Mouse (Mus musculus): ENCODE data around the gene Ergic1. TPM values are rescaled to one million over a fixed set of nuclear protein-coding genes. Genes with fewer than 3 reads are reported as not detected.

Gene Ergic1
- polyA plus RNA-seq, 1 experiment from 2014 or later: 97.3 TPM

DNA sequence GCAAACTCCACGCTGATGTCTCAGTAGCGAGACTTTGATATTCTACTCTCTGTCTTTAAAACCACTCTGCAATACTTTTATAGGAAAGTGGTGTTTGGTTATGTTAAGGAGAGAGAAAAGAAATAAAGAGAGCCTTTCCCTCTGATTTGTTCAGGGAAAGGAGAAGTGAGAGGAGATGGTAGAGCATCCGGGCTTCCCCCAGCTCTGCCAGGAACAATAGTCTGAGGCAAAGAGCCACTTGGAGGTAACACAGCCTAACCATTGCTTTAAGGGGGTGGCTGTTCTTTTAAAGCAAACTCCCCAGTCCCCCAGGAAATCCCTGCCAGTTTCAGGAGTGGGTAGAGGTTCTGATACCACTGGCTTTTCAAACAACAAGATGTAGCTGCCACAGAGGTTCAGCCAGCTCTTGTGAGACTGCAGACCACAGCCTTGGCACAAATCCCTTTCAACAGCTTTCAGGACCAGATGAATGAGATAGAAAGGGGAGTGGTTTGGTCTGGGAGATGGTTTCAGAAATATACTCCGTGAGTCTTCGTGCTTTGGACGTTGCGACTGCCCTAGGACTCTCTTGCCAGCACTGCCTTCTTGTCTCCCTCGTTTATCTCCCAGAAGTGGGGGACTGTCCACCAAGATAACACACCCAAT is 16.8 kb upstream of the Ergic1 start:
- peaks cover 27% of the 10 kb centered on the region for H3K4me1 ChIP-seq
- no peaks in the 10 kb centered on the region for H3K36me3 ChIP-seq
- no peak overlapping the region for H3K4me2 ChIP-seq
- no peak overlapping the region for H3K9ac ChIP-seq
- H3K4me3 ChIP-seq: no peak overlapping the region
- ATAC-seq (ENCODE audit: borderline replicate concordance, extremely low read depth, low FRiP score, low TSS enrichment): no peak
- 48% methylated on average over 8 of the region's 8 CpGs for WGBS
- H3K27me3 ChIP-seq: no peaks in the 10 kb centered on the region
- H3K9me3 ChIP-seq: no peaks in the 10 kb centered on the region
- peak overlapping the region; percentile 53 for H3K27ac ChIP-seq

DNA sequence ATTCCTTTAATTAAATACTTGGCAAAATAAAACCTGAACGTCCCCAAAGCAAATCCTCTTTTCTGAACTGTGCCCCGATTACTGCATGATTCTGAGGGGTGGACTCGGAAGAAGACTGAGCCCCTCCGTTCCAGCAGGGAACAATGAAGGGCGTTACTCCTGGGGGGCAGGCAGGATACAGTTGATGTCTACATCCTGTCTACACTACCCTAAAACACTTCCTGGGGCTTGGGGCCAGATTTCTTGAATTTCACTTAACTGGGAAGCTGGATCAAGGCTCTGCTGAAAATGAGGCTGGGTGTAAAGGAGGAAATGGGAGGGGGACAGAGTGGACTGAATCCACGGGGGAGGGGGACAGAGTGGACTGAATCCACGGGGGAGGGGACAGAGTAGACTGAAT is 13.5 kb upstream of the Ergic1 start:
- Histone ChIP-seq H3K27me3 (no peaks in the 10 kb centered on the region), H3K4me3 (no peak overlapping the region), H3K9me3 (no peaks in the 10 kb centered on the region), H3K36me3 (no peaks in the 10 kb centered on the region), H3K4me1 (peaks cover 26% of the 10 kb centered on the region), H3K4me2 (peak overlapping the region; percentile 10; the same call in 1 of the 2 replicates), H3K9ac (no peak overlapping the region), H3K27ac (peak overlapping the region; percentile 61)
- peak; percentile 66; the same call in 1 of the 2 replicates for ATAC-seq (ENCODE audit: borderline replicate concordance, extremely low read depth, low FRiP score, low TSS enrichment)
- WGBS: 20% methylated on average over 7 of the region's 7 CpGs

DNA sequence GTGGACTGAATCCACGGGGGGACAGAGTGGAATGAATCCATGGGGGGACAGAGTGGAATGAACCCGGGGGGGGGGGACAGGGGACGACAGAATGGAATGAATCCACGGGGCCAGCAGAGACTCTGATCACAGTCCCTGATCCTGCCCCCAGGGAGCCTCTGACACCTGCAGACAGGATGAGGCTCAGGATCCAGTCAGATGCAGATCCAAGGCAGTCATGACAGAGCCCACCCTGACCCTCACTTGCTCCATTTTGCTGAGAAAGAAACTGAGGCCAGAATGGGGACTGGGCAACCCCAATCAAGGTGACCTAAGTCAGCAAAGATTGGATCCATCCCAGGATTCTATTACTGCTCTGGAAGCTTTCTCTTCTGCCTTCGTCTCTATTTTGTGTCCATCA is 12.7 kb upstream of the Ergic1 start:
- H3K27ac ChIP-seq: peak overlapping the region; percentile 57
- H3K4me3 ChIP-seq: no peak overlapping the region
- H3K27me3 ChIP-seq: no peaks in the 10 kb centered on the region
- H3K4me1 ChIP-seq: peaks cover 26% of the 10 kb centered on the region
- H3K4me2 ChIP-seq: no peak overlapping the region
- no peaks in the 10 kb centered on the region for H3K9me3 ChIP-seq
- H3K9ac ChIP-seq: no peak overlapping the region
- ATAC-seq (ENCODE audit: borderline replicate concordance, extremely low read depth, low FRiP score, low TSS enrichment): peak; percentile 23; the same call in 1 of the 2 replicates
- WGBS: 11% methylated on average over 5 of the region's 5 CpGs
- H3K36me3 ChIP-seq: no peaks in the 10 kb centered on the region

DNA sequence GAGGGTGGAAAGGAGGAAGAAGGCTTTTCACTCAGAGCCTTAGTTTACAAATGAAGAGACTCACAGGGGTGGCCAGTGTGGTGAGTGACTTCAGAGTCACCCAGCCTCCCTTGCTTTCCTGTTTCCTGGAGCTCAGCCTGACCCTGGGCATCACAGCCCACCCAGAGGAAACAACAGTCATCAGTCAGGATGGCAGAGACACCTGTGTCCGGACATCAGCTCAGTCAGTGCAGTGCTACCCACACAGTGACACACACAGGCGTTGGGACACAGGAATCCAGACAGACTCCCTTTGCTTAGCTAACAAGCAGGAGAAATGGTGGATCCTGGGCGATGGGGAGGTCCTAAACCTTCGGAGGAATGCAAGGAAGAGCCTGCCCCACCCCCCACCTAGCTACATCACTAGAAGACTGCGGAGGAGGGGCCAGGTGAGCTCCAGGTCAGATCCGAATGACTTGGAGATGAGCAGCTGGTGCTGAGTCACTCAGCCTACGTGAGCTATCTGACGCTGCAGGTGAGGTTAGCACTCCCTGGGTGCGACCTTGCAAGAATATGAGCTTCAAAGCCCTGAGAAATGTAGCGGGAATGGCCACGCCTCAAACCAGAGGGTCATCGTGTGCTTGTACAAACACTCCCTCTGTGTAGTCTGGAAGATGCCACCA is 12.0 kb upstream of the Ergic1 start:
- 7% methylated on average over 12 of the region's 12 CpGs for WGBS
- Histone ChIP-seq H3K4me3 (no peak overlapping the region), H3K36me3 (no peaks in the 10 kb centered on the region), H3K27me3 (no peaks in the 10 kb centered on the region), H3K4me1 (peaks cover 25% of the 10 kb centered on the region), H3K9me3 (no peaks in the 10 kb centered on the region), H3K9ac (no peak overlapping the region), H3K27ac (peak overlapping the region; percentile 57; the same call in 1 of the 2 replicates), H3K4me2 (no peak overlapping the region; the same call in 1 of the 2 replicates)
- ATAC-seq (ENCODE audit: borderline replicate concordance, extremely low read depth, low FRiP score, low TSS enrichment): peak; percentile 71; the same call in 1 of the 2 replicates

DNA sequence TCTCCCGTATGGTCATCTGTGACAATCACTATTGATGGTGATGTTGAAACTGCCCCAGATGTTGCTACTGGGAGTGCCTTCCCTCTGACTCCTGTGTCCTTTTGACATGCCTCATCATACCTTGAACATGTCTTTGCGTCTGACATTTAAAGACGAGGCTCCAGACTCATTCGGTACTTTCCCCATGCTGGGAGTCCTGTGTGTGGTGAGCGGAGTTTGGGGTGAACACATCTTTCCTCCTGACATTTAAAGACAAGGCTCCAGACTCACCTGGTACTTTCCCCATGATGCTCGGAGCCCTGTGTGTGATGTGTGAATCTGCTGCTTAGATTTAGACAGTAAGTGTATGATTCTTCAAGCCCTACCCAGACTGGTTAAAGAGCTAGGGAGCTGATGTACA is 10.2 kb upstream of the Ergic1 start:
- Histone ChIP-seq H3K4me1 (peaks cover 18% of the 10 kb centered on the region), H3K9ac (no peak overlapping the region), H3K36me3 (no peaks in the 10 kb centered on the region), H3K27me3 (no peaks in the 10 kb centered on the region), H3K4me2 (no peak overlapping the region), H3K27ac (no peak overlapping the region), H3K9me3 (no peaks in the 10 kb centered on the region), H3K4me3 (no peak overlapping the region)
- no peak for ATAC-seq (ENCODE audit: borderline replicate concordance, extremely low read depth, low FRiP score, low TSS enrichment)
- WGBS: 84% methylated on average over 6 of the region's 6 CpGs

DNA sequence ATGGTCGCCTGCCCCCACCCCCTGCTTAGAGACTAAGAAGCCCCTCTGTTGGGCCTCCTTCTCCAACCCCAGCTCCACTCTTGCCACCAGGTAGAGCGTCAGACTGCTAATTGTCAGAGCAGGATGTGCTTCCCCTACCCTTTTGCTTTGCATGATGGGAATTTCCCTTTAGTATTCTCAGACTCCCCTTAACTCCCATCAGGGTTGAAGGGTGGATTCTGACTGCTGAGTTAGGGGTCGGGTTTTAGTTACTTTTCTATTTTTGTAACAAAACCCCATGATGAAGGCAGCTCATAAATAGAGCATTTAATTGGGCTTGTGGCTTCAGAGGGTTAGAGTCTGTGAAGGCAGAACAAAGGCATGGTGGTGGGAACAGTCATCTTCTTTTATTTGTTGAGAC is 8.3 kb upstream of the Ergic1 start:
- no peak for ATAC-seq (ENCODE audit: borderline replicate concordance, extremely low read depth, low FRiP score, low TSS enrichment)
- 55% methylated on average over 3 of the region's 3 CpGs for WGBS

DNA sequence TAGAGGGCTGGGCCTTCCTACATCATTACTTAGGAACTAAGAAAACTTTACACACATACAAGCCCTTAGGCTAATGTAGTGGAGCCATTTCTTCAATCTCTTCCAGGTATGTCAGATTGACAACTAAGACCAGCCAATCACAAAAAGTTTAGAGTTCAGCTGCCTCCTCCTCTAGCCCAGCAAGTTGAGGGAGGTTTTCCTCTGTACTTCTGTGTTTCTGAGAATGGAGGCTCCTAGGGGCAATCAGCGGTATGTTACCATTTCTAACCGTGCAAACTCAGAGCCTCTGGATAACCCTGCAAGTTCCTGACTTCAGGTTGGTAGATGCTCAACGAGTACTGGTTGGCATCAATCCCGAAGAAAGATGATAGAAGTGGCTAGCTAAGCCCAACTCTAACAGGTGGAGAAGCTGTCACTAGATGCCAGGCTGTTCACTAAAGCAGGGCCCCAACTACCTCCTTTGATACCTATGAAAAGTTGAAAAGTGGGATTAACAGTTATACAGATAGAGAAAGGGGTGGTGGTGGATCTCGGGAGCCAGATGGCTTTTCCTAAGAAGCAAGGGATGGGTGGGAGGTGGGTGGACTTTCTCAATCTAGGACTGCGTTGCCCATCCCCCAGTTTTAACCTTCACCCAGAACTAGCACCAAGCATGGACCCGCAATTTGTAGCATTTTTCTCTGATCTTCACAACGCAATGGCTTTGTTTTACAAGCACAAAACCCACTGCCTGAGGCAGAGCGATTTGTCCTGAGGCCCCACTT is 581 bp upstream of the Ergic1 start:
- peak overlapping the region; percentile 57 for H3K9ac ChIP-seq
- peaks cover 28% of the 10 kb centered on the region for H3K4me1 ChIP-seq
- ATAC-seq (ENCODE audit: borderline replicate concordance, extremely low read depth, low FRiP score, low TSS enrichment): peak; percentile 16; the same call in 1 of the 2 replicates
- H3K27me3 ChIP-seq: no peaks in the 10 kb centered on the region
- H3K27ac ChIP-seq: peak overlapping the region; percentile 69
- H3K36me3 ChIP-seq: peaks cover 7% of the 10 kb centered on the region; the same call in 1 of the 2 replicates
- peak overlapping the region; percentile 61 for H3K4me2 ChIP-seq
- 30% methylated on average over 9 of the region's 9 CpGs for WGBS
- peak overlapping the region; percentile 71 for H3K4me3 ChIP-seq
- no peaks in the 10 kb centered on the region for H3K9me3 ChIP-seq

More for the DNA sequence above, 8.3 kb upstream of the Ergic1 start:
- peaks cover 13% of the 10 kb centered on the region for H3K4me1 ChIP-seq
- H3K9ac ChIP-seq: no peak overlapping the region
- H3K27me3 ChIP-seq: no peaks in the 10 kb centered on the region
- no peaks in the 10 kb centered on the region for H3K9me3 ChIP-seq
- H3K4me2 ChIP-seq: no peak overlapping the region
- H3K27ac ChIP-seq: no peak overlapping the region
- no peak overlapping the region for H3K4me3 ChIP-seq
- no peaks in the 10 kb centered on the region for H3K36me3 ChIP-seq

DNA sequence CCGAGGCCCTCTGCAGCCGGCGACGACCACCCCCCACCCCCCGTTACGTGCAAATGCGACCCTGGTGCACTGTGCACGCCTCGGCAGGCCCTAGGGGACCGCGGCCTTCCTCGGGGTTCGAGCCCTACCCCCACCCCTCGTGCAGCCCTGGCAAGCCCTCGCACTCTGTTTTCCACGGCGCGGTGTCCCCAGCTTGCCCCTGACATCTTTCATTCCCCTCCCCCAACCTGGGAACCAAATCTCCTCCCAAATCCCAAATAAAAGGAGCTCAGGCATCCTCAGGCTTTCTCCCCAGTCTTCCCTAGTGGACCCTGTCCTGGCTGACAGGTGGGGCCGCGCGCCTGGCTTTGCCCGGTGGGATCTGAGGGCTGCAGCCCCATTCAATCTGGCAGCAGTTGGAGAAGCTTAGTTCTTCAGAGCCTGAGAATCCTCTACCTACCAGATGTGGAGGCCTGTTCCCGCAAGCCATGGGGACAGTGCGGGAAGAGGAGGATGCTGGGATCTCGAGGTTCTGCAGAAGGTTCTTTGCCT is 427 bp downstream of the Ergic1 start, which contains the start of gene Dusp1:
Gene Dusp1 (minus strand): TSS at position 478 of the 531 bp plus-strand sequence.
- H3K4me3 ChIP-seq: peak within 1 kb of the TSS; percentile 71
- peak within 1 kb of the TSS; percentile 61 for H3K4me2 ChIP-seq
- no peaks in the 10 kb centered on the region for H3K9me3 ChIP-seq
- ATAC-seq (ENCODE audit: borderline replicate concordance, extremely low read depth, low FRiP score, low TSS enrichment): peak; percentile 76
- peaks cover 28% of the 10 kb centered on the region for H3K4me1 ChIP-seq
- H3K36me3 ChIP-seq: peaks cover 7% of the 10 kb centered on the region; the same call in 1 of the 2 replicates
- peak within 1 kb of the TSS; percentile 69 for H3K27ac ChIP-seq
- peak within 1 kb of the TSS; percentile 57 for H3K9ac ChIP-seq
- WGBS: 2% methylated on average over 25 of the region's 25 CpGs
- no peaks in the 10 kb centered on the region for H3K27me3 ChIP-seq

DNA sequence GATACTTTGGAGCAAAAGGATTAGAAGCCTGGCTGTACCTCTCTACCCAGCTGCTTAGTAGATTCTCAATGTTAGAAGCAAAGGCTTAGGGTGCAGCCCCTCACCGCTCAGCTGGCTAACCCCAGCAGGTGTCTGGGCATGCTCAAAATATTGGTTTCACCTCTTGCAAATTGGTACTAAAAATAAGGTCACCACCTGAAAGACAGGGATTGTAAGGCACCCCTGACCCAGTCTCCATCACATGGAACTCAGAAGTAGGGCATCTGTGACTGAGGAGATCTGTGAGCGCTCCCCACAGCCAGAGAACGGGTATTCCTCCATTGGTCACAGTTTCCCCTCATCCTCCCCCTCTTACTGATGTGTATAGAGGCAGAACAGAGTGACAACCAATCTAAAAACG is 1.0 kb downstream of the Ergic1 start:
- Histone ChIP-seq H3K4me1 (peaks cover 28% of the 10 kb centered on the region), H3K9me3 (no peaks in the 10 kb centered on the region), H3K27me3 (no peaks in the 10 kb centered on the region), H3K9ac (peak overlapping the region; percentile 57), H3K36me3 (peaks cover 7% of the 10 kb centered on the region; the same call in 1 of the 2 replicates), H3K4me2 (peak overlapping the region; percentile 61), H3K27ac (no peak overlapping the region), H3K4me3 (peak overlapping the region; percentile 71)
- ATAC-seq (ENCODE audit: borderline replicate concordance, extremely low read depth, low FRiP score, low TSS enrichment): no peak
- WGBS: 62% methylated on average over 4 of the region's 4 CpGs

DNA sequence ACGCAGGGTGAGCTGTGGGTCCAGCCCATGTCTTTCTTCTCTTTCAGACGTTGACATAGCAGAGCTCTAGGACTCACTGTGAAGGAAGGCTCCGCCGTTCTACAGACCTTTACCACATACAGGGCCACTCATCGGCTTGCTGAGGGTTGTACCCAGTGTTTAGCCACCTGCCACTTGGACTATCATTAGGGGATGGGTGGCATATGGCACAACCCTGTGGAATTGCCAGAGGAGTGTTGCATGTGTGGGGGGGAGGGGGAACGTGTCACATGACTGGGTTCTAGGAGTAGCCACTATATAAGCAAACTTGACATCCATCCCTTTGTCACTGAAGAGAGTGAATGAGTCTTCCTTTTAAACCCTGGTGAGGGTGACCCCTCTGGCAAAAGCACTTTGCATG is 2.2 kb downstream of the Ergic1 start:
- H3K27ac ChIP-seq: no peak overlapping the region
- no peaks in the 10 kb centered on the region for H3K27me3 ChIP-seq
- H3K36me3 ChIP-seq: peaks cover 18% of the 10 kb centered on the region
- no peak overlapping the region for H3K4me2 ChIP-seq
- WGBS: 70% methylated on average over 6 of the region's 6 CpGs
- H3K4me1 ChIP-seq: peaks cover 28% of the 10 kb centered on the region
- ATAC-seq (ENCODE audit: borderline replicate concordance, extremely low read depth, low FRiP score, low TSS enrichment): no peak
- H3K9me3 ChIP-seq: no peaks in the 10 kb centered on the region
- no peak overlapping the region for H3K9ac ChIP-seq
- H3K4me3 ChIP-seq: no peak overlapping the region

DNA sequence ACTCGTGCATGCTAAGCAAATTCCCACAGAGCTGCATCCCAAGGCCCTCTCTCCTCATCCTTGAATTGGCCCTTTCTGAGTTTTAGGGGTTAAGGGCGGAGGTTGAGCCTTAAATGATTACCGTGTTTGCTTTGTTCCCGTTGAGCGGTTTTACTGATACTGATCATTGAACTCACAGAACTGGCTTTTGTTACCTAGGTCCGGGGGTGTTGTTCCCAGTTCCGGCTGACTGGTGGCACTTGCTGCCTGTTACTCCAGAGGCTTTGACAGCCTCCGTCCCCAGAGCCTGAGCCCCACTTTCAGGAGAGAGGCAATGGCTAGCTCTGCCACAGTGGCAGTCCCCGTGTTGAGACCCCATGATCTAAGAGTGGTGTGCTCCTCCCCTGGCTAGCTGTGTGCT is 3.1 kb downstream of the Ergic1 start:
- Histone ChIP-seq H3K9ac (no peak overlapping the region), H3K27ac (no peak overlapping the region), H3K4me3 (no peak overlapping the region), H3K4me2 (no peak overlapping the region), H3K9me3 (no peaks in the 10 kb centered on the region), H3K36me3 (peaks cover 20% of the 10 kb centered on the region), H3K27me3 (no peaks in the 10 kb centered on the region), H3K4me1 (peaks cover 28% of the 10 kb centered on the region)
- no peak for ATAC-seq (ENCODE audit: borderline replicate concordance, extremely low read depth, low FRiP score, low TSS enrichment)
- WGBS: 51% methylated on average over 9 of the region's 9 CpGs
